Mouse (Mus musculus): Measurements from ENCODE around the gene Fry.

Gene Fry

DNA sequence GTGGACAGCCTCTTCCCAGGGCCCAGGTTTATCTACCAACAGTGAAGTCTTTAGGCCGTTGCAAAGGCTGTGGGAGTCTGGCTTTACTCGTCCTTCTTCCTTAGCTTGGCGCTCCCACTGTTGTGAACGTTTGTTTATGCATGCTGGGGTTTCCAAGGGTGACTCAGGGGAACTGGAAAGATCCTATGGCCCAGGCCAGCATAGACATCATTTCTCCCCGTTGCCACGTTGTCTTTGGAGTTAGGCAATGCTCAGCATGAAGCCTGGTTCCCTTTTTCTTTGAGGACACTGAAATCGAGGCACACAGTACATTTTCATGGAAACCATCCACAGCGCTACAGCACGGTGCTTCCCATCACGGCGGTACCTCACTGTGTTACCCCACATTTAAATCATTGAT lies 97.6 kb downstream of the Fry start:
- TF ChIP-seq GATA4 (IDR thresholded peaks at IDR 0.05; ENCODE audit: insufficient replicate concordance, low read length), result no peak

DNA sequence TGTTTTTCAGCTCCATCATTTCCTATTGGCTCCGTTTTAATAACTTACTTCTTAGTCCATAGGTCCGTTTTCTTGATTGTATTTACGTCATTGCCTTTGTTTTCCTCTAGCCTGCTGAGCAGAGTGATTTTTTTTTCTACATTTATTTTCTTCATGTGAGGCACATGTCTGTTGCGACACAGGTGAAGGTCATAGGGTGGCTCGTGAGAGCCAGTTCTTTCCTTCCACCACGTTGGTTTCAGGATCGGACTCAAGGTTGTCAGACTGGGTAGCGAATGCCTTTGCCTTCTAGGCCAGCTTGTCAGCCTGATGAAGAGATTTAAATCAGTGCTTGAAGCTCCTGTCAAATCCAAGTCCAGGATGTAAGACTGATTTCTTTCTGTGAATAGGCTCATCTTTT lies 101.0 kb downstream of the Fry start:
- no peak for TF ChIP-seq GATA4 (IDR thresholded peaks at IDR 0.05; ENCODE audit: insufficient replicate concordance, low read length)

DNA sequence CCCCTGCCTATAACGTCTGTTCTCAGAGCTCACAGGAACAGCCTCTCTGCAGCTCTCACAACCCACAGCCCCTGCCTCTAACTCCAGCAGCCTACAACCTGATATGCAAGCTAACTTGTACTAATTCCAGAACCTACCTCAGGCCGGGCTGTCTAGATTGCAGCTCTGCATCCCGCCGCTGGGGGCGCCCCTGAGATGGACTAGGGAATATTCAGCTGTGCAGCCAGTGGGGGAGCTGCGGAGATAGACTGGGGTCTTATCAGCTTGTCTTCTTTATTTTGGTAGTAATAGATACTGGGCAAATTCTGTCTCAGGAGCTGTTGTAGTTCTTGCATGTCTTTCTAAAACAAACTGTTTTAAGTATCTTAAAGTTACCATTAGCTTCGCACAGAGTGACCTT lies 101.9 kb downstream of the Fry start:
- TF ChIP-seq GATA4 (IDR thresholded peaks at IDR 0.05; ENCODE audit: insufficient replicate concordance, low read length), result no peak

DNA sequence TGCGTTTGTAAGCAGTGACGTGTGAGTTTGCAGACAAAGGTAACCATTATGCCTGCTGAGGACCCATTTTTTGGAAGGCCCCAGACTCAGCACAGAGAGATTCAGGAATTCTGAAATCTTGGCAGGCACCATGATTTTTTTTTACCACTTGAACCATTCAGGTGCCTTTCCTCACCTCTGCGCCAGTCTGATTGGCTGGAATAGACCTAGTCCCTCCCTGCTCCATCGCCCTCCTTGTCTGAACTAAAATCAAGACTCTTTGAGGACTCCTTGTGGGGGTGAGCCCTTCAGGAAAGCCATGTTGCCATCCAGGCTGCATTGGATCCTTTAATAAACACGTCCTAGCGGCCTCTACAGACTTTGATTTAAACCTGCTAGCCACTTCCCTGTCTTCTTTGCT lies 103.4 kb downstream of the Fry start:
- no peak for TF ChIP-seq GATA4 (IDR thresholded peaks at IDR 0.05; ENCODE audit: insufficient replicate concordance, low read length)

- TF ChIP-seq GATA4 (IDR thresholded peaks at IDR 0.05; ENCODE audit: insufficient replicate concordance, low read length), result no peak
These were observed 105.2 kb downstream of the Fry start for GRCm38 (mm10) chr5:150223546-150224239.

DNA sequence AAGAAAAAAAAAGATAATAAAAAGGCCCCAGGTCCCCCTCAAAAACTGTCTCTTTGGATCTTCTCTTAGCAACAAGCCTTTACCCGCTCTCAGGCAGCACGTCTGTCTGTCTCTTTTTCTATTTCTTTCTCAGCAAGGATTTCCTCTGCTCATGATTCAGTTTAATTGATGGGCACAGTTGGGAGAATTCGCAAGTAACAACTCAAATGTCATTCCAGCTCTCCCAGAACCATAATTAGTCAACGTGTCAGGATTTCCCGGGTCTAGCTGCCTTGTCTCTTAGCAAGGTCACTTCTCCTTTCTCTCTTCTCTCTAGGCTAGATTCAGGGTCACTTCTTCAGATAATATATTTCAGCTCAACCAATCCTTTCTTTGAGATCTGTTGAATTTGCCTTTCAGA lies 110.6 kb downstream of the Fry start:
- TF ChIP-seq GATA4 (IDR thresholded peaks at IDR 0.05; ENCODE audit: insufficient replicate concordance, low read length), result no peak

GRCm38 (mm10) chr5:150229776-150230175 lies 111.3 kb downstream of the Fry start:
- no peak for TF ChIP-seq GATA4 (IDR thresholded peaks at IDR 0.05; ENCODE audit: insufficient replicate concordance, low read length)

GRCm38 (mm10) chr5:150232159-150233150 lies 114.0 kb downstream of the Fry start:
- TF ChIP-seq GATA4 (IDR thresholded peaks at IDR 0.05; ENCODE audit: insufficient replicate concordance, low read length), result peak; percentile 72

GRCm38 (mm10) chr5:150233154-150233886 lies 114.9 kb downstream of the Fry start:
- TF ChIP-seq GATA4 (IDR thresholded peaks at IDR 0.05; ENCODE audit: insufficient replicate concordance, low read length), result no peak

GRCm38 (mm10) chr5:150235931-150236330 lies 117.5 kb downstream of the Fry start:
- no peak for TF ChIP-seq GATA4 (IDR thresholded peaks at IDR 0.05; ENCODE audit: insufficient replicate concordance, low read length)

- no peak for TF ChIP-seq GATA4 (IDR thresholded peaks at IDR 0.05; ENCODE audit: insufficient replicate concordance, low read length)
These were observed 118.2 kb downstream of the Fry start for GRCm38 (mm10) chr5:150236597-150236996.

DNA sequence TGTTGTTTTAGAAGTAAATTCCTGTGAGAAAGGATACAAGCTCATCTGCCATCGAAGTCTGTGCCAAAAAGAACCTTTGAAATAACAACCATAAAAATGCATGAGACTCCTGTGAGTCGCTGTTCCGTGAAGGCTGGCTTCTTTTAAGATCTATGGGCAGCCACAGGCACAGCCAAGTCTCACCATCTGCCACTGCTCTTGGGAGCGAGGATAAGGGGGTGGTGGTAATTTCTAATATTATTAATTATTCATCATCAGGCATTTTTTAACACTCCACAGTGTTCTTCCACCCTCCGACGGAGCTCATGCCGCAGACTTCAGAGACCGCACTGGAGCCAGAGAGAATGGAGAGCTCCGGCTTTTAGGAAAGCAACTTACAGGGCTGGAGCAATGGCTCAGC lies 123.2 kb downstream of the Fry start:
- TF ChIP-seq GATA4 (IDR thresholded peaks at IDR 0.05; ENCODE audit: insufficient replicate concordance, low read length), result no peak

GRCm38 (mm10) chr5:150246737-150247136 lies 128.3 kb downstream of the Fry start:
- TF ChIP-seq GATA4 (IDR thresholded peaks at IDR 0.05; ENCODE audit: insufficient replicate concordance, low read length), result no peak

GRCm38 (mm10) chr5:150257764-150258163 lies 139.3 kb downstream of the Fry start:
- TF ChIP-seq GATA4 (IDR thresholded peaks at IDR 0.05; ENCODE audit: insufficient replicate concordance, low read length), result no peak

All from liver, adult (tissue).